Mouse (Mus musculus): ENCODE results near the gene Mon2. TPM values are rescaled to one million over a fixed set of nuclear protein-coding genes. Genes with fewer than 3 reads are reported as not detected.

Mon2 gene
- polyA plus RNA-seq, 1 experiment from 2014 or later: 32.3 TPM

- no peak overlapping the region for H3K4me2 ChIP-seq (ENCODE audit: low read length)
- WGBS: 84% methylated on average over 1 of the region's 1 CpGs
Measured at GRCm38 (mm10) chr10:123057082-123057481, 19.2 kb downstream of the Mon2 start.

DNA sequence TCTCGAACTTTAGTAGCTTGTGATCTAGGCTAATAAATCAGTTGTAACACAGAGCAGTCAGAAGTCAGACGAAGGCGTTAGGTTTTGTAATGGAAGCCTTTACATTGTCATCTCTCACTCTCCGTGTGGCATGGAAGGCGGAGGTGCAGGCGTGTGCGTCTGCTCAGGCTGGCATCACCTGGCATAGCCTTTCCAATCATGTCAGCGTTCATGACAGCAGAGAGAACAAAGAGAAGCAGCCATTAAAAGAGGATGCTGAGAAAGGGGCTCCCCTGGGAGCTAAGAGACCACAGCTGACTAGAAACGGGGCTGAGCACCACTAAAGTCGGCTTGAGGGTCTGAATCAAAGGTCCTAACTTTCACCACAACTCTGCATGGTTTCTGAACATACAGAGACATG lies 19.8 kb downstream of the Mon2 start:
- Histone ChIP-seq H3K9me3 (ENCODE audit: control insufficient read depth, low read length) (no peaks in the 10 kb centered on the region), H3K4me3 (ENCODE audit: control insufficient read depth in 1 of 2, insufficient read depth in 1 of 2, low read depth in 1 of 2, low read length in 2 of 2) (no peak overlapping the region), H3K27ac (replicated peaks in 1 of 2; ENCODE audit: control insufficient read depth in 1 of 2, insufficient read depth in 1 of 2, low read depth in 2 of 2, low read length in 2 of 2) (no peak overlapping the region; a peak in 1 of 4 replicates), H3K4me2 (ENCODE audit: low read length) (no peak overlapping the region), H3K9ac (ENCODE audit: low read length) (no peak overlapping the region), H3K27me3 (ENCODE audit: control insufficient read depth, insufficient read depth, low read length) (no peaks in the 10 kb centered on the region), H3K36me3 (ENCODE audit: control insufficient read depth, insufficient read depth, low read length) (peaks cover 16% of the 10 kb centered on the region), H3K4me1 (ENCODE audit: control insufficient read depth in 2 of 2, insufficient read depth in 2 of 2, low read length in 2 of 2) (peaks cover 12 to 46% of the 10 kb centered on the region in 2 experiments)
- no peak for ATAC-seq (ENCODE audit: insufficient number of reproducible peaks, insufficient read depth, low FRiP score, low read depth)
- WGBS: 87% methylated on average over 10 of the region's 10 CpGs

More at GRCm38 (mm10) chr10:123057082-123057481, 19.2 kb downstream of the Mon2 start:
- Histone ChIP-seq H3K4me1 (ENCODE audit: control insufficient read depth in 2 of 2, insufficient read depth in 2 of 2, low read length in 2 of 2) (peaks cover 12 to 47% of the 10 kb centered on the region in 2 experiments), H3K9me3 (ENCODE audit: control insufficient read depth, low read length) (no peaks in the 10 kb centered on the region), H3K27me3 (ENCODE audit: control insufficient read depth, insufficient read depth, low read length) (no peaks in the 10 kb centered on the region), H3K36me3 (ENCODE audit: control insufficient read depth, insufficient read depth, low read length) (peaks cover 16% of the 10 kb centered on the region), H3K4me3 (ENCODE audit: control insufficient read depth in 1 of 2, insufficient read depth in 1 of 2, low read depth in 1 of 2, low read length in 2 of 2) (no peak overlapping the region), H3K9ac (ENCODE audit: low read length) (no peak overlapping the region), H3K27ac (replicated peaks in 1 of 2; ENCODE audit: control insufficient read depth in 1 of 2, insufficient read depth in 1 of 2, low read depth in 2 of 2, low read length in 2 of 2) (no peak overlapping the region)
- no peak for ATAC-seq (ENCODE audit: insufficient number of reproducible peaks, insufficient read depth, low FRiP score, low read depth)

DNA sequence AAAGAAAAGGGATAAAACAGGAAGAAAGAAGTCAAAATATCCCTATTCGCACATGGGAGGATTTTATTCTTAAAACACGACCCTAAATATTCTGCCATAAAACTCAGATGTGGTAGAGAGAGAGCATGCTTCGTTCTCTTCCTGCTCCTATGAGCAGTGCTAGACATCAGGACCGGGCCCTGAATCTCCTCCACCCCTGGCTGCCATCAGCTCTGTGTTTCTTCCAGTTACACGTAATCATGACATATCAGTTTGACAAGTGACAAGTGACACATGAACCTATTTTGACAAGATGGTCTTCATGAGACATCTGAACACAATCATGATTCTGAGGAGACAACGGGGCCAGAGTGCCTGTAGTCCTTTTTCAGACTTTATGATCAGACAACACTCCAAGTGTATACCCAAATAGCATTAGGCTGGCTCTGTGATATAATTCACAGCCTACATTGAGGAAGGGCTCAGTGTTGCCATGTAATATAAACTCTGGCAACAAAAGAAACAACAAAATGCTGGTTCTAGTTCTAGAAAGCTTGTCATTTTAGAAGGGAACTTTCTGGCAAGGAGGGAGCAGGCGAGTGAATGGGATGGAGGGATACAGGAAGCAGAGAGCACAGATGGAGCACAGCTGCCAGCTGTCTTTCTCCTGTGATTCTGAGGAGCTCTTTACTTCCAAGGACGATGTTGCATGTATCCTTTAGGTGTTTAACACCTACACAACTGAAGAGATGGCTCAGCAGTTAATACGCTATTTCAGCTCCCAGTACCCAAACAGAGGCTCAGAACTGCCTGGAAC lies 20.9 kb downstream of the Mon2 start:
- no peak for ATAC-seq (ENCODE audit: insufficient number of reproducible peaks, insufficient read depth, low FRiP score, low read depth)
- Histone ChIP-seq H3K27me3 (ENCODE audit: control insufficient read depth, insufficient read depth, low read length) (no peaks in the 10 kb centered on the region), H3K9me3 (ENCODE audit: control insufficient read depth, low read length) (no peaks in the 10 kb centered on the region), H3K4me3 (ENCODE audit: control insufficient read depth in 1 of 2, insufficient read depth in 1 of 2, low read depth in 1 of 2, low read length in 2 of 2) (no peak overlapping the region), H3K27ac (replicated peaks in 1 of 2; ENCODE audit: control insufficient read depth in 1 of 2, insufficient read depth in 1 of 2, low read depth in 2 of 2, low read length in 2 of 2) (peak overlapping the region; percentile 33 to 38; a peak in 3 of 4 replicates), H3K4me2 (ENCODE audit: low read length) (no peak overlapping the region), H3K36me3 (ENCODE audit: control insufficient read depth, insufficient read depth, low read length) (peaks cover 26% of the 10 kb centered on the region), H3K9ac (ENCODE audit: low read length) (no peak overlapping the region), H3K4me1 (ENCODE audit: control insufficient read depth in 2 of 2, insufficient read depth in 2 of 2, low read length in 2 of 2) (peaks cover 11 to 40% of the 10 kb centered on the region in 2 experiments)
- 47% methylated on average over 9 of the region's 9 CpGs for WGBS

GRCm38 (mm10) chr10:123053557-123053956 lies 22.7 kb downstream of the Mon2 start:
- H3K27ac ChIP-seq (replicated peaks in 1 of 2; ENCODE audit: control insufficient read depth in 1 of 2, insufficient read depth in 1 of 2, low read depth in 2 of 2, low read length in 2 of 2): no peak overlapping the region
- no peaks in the 10 kb centered on the region for H3K9me3 ChIP-seq (ENCODE audit: control insufficient read depth, low read length)
- no peak overlapping the region for H3K4me3 ChIP-seq (ENCODE audit: control insufficient read depth in 1 of 2, insufficient read depth in 1 of 2, low read depth in 1 of 2, low read length in 2 of 2)
- peaks cover 11 to 36% of the 10 kb centered on the region in 2 experiments for H3K4me1 ChIP-seq (ENCODE audit: control insufficient read depth in 2 of 2, insufficient read depth in 2 of 2, low read length in 2 of 2)
- H3K27me3 ChIP-seq (ENCODE audit: control insufficient read depth, insufficient read depth, low read length): no peaks in the 10 kb centered on the region
- ATAC-seq (ENCODE audit: insufficient number of reproducible peaks, insufficient read depth, low FRiP score, low read depth): no peak
- 68% methylated on average over 4 of the region's 4 CpGs for WGBS
- H3K4me2 ChIP-seq (ENCODE audit: low read length): no peak overlapping the region
- H3K9ac ChIP-seq (ENCODE audit: low read length): no peak overlapping the region
- H3K36me3 ChIP-seq (ENCODE audit: control insufficient read depth, insufficient read depth, low read length): peaks cover 36% of the 10 kb centered on the region

DNA sequence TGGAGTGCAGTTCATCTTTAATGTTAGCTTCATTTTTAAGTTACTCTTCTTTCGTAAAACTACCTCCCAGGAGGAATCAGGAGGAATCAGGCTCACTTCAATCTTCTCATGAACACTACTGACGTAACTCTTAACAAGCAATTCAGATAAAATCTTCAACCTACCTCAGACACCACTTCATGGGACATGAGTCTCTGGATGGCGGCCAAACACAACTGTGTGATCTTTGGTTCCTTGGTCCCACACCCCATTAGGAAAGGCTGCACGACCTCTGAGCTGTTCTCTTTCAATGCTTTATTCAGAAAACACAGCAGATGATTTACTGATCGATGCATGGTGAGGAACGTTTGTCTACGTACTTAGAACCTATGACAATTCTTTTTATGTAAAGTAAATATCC lies 24.3 kb downstream of the Mon2 start:
- peak overlapping the region; percentile 25; the same call in 1 of the 2 replicates for H3K4me2 ChIP-seq (ENCODE audit: low read length)
- peaks cover 11 to 36% of the 10 kb centered on the region in 2 experiments for H3K4me1 ChIP-seq (ENCODE audit: control insufficient read depth in 2 of 2, insufficient read depth in 2 of 2, low read length in 2 of 2)
- ATAC-seq (ENCODE audit: insufficient number of reproducible peaks, insufficient read depth, low FRiP score, low read depth): no peak
- 33% methylated on average over 7 of the region's 7 CpGs for WGBS
- no peaks in the 10 kb centered on the region for H3K9me3 ChIP-seq (ENCODE audit: control insufficient read depth, low read length)
- H3K27ac ChIP-seq (replicated peaks in 1 of 2; ENCODE audit: control insufficient read depth in 1 of 2, insufficient read depth in 1 of 2, low read depth in 2 of 2, low read length in 2 of 2): peak overlapping the region in 1 of 2 experiments; percentile 4; a peak in 1 of 4 replicates
- H3K4me3 ChIP-seq (ENCODE audit: control insufficient read depth in 1 of 2, insufficient read depth in 1 of 2, low read depth in 1 of 2, low read length in 2 of 2): no peak overlapping the region
- peaks cover 34% of the 10 kb centered on the region for H3K36me3 ChIP-seq (ENCODE audit: control insufficient read depth, insufficient read depth, low read length)
- H3K27me3 ChIP-seq (ENCODE audit: control insufficient read depth, insufficient read depth, low read length): no peaks in the 10 kb centered on the region
- no peak overlapping the region for H3K9ac ChIP-seq (ENCODE audit: low read length)

DNA sequence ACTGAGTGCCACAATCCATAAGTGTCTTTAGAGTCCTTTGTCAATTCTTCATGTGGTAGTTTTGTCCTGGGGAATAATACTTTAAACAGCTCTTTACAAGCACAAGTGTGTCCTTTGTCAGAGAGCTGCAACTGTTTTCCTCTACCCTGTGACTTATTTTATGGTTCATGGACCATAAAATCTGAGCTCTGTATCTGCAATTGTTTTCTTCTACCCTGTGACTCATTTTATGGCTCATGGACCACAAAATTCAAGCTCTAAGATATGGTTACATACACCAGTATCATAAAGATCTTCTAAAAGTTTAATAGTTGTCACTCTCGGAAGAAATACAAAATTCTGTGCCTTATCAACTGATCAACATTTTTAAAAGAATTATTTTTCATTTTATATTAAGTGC lies 27.6 kb downstream of the Mon2 start:
- Histone ChIP-seq H3K27ac (replicated peaks in 1 of 2; ENCODE audit: control insufficient read depth in 1 of 2, insufficient read depth in 1 of 2, low read depth in 2 of 2, low read length in 2 of 2) (no peak overlapping the region), H3K4me2 (ENCODE audit: low read length) (no peak overlapping the region), H3K9ac (ENCODE audit: low read length) (no peak overlapping the region), H3K36me3 (ENCODE audit: control insufficient read depth, insufficient read depth, low read length) (peaks cover 59% of the 10 kb centered on the region), H3K9me3 (ENCODE audit: control insufficient read depth, low read length) (no peaks in the 10 kb centered on the region), H3K27me3 (ENCODE audit: control insufficient read depth, insufficient read depth, low read length) (no peaks in the 10 kb centered on the region), H3K4me3 (ENCODE audit: control insufficient read depth in 1 of 2, insufficient read depth in 1 of 2, low read depth in 1 of 2, low read length in 2 of 2) (no peak overlapping the region), H3K4me1 (ENCODE audit: control insufficient read depth in 2 of 2, insufficient read depth in 2 of 2, low read length in 2 of 2) (peaks cover 4 to 20% of the 10 kb centered on the region in 2 experiments)
- 90% methylated on average over 1 of the region's 1 CpGs for WGBS
- ATAC-seq (ENCODE audit: insufficient number of reproducible peaks, insufficient read depth, low FRiP score, low read depth): no peak

DNA sequence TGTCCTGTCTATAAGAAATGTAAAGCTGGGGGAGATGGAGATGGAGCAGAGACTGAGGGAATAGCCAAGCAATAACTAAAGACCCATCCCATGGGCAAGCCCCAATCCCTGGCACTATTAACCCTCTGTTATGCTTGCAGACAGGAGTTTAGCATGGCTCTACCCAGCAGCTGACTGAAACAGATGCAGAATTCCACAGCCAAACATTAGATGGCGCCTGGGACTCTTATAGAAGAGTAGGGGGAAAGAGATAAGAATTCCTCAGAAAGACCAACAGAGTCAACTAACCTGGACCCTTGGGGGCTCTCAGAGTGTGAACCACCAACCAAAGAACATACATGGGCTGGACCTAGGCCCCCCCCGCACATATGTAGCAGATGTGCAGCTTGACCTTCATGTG lies 36.4 kb downstream of the Mon2 start:
- ATAC-seq (ENCODE audit: insufficient number of reproducible peaks, insufficient read depth, low FRiP score, low read depth): no peak
- H3K27ac ChIP-seq (replicated peaks in 1 of 2; ENCODE audit: control insufficient read depth in 1 of 2, insufficient read depth in 1 of 2, low read depth in 2 of 2, low read length in 2 of 2): no peak overlapping the region
- no peaks in the 10 kb centered on the region for H3K9me3 ChIP-seq (ENCODE audit: control insufficient read depth, low read length)
- no peaks in the 10 kb centered on the region for H3K4me1 ChIP-seq (ENCODE audit: control insufficient read depth in 2 of 2, insufficient read depth in 2 of 2, low read length in 2 of 2)
- no peak overlapping the region for H3K9ac ChIP-seq (ENCODE audit: low read length)
- H3K36me3 ChIP-seq (ENCODE audit: control insufficient read depth, insufficient read depth, low read length): peaks cover 84% of the 10 kb centered on the region
- WGBS: 41% methylated on average over 2 of the region's 2 CpGs
- H3K4me3 ChIP-seq (ENCODE audit: control insufficient read depth in 1 of 2, insufficient read depth in 1 of 2, low read depth in 1 of 2, low read length in 2 of 2): no peak overlapping the region
- no peaks in the 10 kb centered on the region for H3K27me3 ChIP-seq (ENCODE audit: control insufficient read depth, insufficient read depth, low read length)
- no peak overlapping the region for H3K4me2 ChIP-seq (ENCODE audit: low read length)

Measured in heart, embryonic 14.5 days (tissue).